Mouse (Mus musculus): ENCODE data around the gene Serpina5. TPM values are rescaled to one million over a fixed set of nuclear protein-coding genes. Genes with fewer than 3 reads are reported as not detected.

Serpina5 gene
- polyA plus RNA-seq, 1 experiment from 2014 or later = not detected

DNA sequence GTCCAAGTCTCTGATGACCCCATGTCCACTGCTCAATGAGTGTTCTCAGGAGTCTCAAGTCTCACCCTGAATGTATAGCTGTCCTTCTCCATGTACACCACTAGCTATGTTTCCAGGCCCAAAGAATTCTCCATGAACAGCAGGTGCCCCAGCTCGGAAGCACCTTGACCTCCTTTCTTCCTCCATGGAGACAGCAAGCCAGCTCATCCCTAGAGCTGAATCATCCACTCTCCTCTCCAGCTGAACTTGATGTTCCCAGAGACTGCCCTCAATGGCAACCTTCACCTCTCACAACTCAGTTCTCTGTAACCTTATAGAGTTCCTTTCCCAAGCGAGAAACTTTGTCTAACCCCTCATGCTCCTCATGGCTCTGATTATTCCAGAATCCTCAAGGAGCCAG is 44.7 kb downstream of the Serpina5 start:
- WGBS (ENCODE audit: missing documents) = 100% methylated on average over 2 of the region's 2 CpGs
- Histone ChIP-seq H3K4me3 (ENCODE audit: inconsistent target) (no peak overlapping the region), H3K27ac (no peak overlapping the region)

DNA sequence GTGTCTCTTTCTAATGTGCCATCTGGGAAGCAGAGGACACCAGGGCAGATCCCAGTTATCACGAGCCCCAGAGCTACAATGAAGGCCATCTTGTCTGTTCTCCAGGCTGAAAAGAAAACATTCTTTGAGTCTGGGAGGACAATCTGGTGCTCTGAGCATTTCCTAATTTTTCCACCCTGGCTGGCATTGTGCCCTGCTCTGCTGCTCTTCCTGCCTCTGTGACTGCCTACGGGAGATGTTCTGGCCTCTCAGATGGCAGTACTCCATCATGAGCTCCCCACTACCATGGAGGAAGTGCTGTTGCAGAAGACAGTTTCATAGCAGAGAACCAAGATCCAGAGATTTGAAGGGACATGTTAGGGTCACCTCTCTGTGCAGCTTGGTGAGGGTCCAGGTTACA is 51.1 kb downstream of the Serpina5 start:
- no peak overlapping the region for H3K4me3 ChIP-seq (ENCODE audit: inconsistent target)
- WGBS (ENCODE audit: missing documents) = 59% methylated on average over 2 of the region's 2 CpGs

More for the DNA sequence above, 44.7 kb downstream of the Serpina5 start:
- H3K79me2 ChIP-seq (ENCODE audit: inconsistent target) = no peaks in the 10 kb centered on the region
- no peaks in the 10 kb centered on the region for H3K36me3 ChIP-seq (ENCODE audit: inconsistent target)

DNA sequence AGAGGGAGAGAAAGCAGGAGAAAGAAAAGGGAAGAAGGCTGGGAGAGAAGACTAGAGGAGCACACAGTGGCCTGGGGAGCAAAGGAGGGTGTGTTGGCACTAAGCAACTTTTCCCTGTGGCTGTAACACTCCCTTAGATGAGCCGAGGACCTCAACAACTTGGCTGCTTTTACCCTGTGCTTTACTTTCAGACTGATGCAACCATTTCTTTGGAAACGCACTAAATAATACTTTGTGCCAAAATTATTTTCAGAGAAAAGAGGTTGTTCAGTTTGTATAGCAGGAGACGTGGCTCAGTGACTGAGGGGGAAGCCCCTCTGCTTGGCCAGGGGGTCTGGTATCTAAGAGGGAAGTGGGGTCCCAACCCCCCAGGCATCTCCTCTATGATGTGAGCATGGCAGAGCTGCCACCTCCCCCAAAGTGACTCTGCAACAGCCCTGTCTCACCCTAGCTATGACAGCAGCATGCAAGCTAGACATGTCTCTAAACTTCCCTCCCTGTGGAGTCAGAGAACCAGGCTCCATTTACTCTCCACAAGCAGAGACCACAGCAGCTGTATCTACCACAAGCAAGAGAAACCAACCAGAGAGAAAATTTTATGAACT is 52.2 kb downstream of the Serpina5 start:
- Histone ChIP-seq H3K4me3 (ENCODE audit: inconsistent target) (no peak overlapping the region), H3K36me3 (ENCODE audit: inconsistent target) (no peaks in the 10 kb centered on the region), H3K79me2 (ENCODE audit: inconsistent target) (no peaks in the 10 kb centered on the region), H3K27ac (no peak overlapping the region)
- WGBS (ENCODE audit: missing documents) = 75% methylated on average over 3 of the region's 3 CpGs

More for the DNA sequence above, 51.1 kb downstream of the Serpina5 start:
- no peaks in the 10 kb centered on the region for H3K79me2 ChIP-seq (ENCODE audit: inconsistent target)
- no peak overlapping the region for H3K27ac ChIP-seq
- no peaks in the 10 kb centered on the region for H3K36me3 ChIP-seq (ENCODE audit: inconsistent target)

DNA sequence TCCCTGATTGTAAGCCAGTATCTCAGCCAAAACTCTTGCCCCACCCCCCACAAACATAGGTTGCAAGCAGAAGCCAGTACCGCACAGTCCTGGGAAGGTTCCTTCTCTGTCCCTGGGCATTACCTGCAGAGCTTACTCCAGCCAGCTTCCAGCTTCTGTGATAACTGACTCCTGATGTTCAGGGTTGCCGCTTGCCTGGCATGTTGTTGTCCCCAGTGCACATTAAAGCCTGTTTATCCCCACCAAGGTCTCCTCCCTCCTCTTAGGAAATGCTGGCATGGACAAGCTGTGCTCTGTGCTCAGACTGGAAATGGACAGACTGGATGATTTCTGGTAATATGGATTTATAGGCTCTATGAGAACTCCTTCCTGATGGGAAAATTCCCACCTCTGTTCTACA is 52.7 kb downstream of the Serpina5 start, which contains the start of gene Serpina3c:
Gene Serpina3c, minus strand, starts transcription at position 215 of the 400 bp plus-strand sequence.
- H3K27ac ChIP-seq = no peak within 1 kb of the TSS
- H3K36me3 ChIP-seq (ENCODE audit: inconsistent target) = no peaks in the 10 kb centered on the region
- H3K79me2 ChIP-seq (ENCODE audit: inconsistent target) = no peaks in the 10 kb centered on the region
- 87% methylated on average over 2 of the region's 2 CpGs for WGBS (ENCODE audit: missing documents)
- H3K4me3 ChIP-seq (ENCODE audit: inconsistent target) = no peak within 1 kb of the TSS

Other genes starting within 250 kb of the Serpina5 start
- gene Serpina1a, start 237.6 kb upstream of the Serpina5 start, polyA plus RNA-seq (2018) = not detected in 3 replicates
- not detected in 3 replicates for gene Serpina1c, start 196.2 kb upstream of the Serpina5 start, polyA plus RNA-seq (2018)
- gene Serpina1e, start 142.1 kb upstream of the Serpina5 start, polyA plus RNA-seq (2018) = not detected in 3 replicates
- not detected in 3 replicates for gene Serpina11, start 111.2 kb upstream of the Serpina5 start, polyA plus RNA-seq (2018)
- gene Serpina9, start 87.4 kb upstream of the Serpina5 start, polyA plus RNA-seq (2018) = not detected in 3 replicates
- not detected in 3 replicates for gene Serpina12, start 56.7 kb upstream of the Serpina5 start, polyA plus RNA-seq (2018)
- not detected in 3 replicates for gene Serpina3a, start 11.6 kb downstream of the Serpina5 start, polyA plus RNA-seq (2018)
- 0.14 TPM in 1 of 3 replicates, not detected in the others for gene Serpina3b, start 26.9 kb downstream of the Serpina5 start, polyA plus RNA-seq (2018)
- not detected in 3 replicates for gene Serpina3c, start 52.8 kb downstream of the Serpina5 start, polyA plus RNA-seq (2018)
- 0.31 to 2.0 TPM (median 0.44 TPM) in 3 replicates for gene Serpina3f, start 113.4 kb downstream of the Serpina5 start, polyA plus RNA-seq (2018)
- 1.4 to 6.2 TPM (median 1.5 TPM) in 3 replicates for gene Serpina3g, start 135.1 kb downstream of the Serpina5 start, polyA plus RNA-seq (2018)
- not detected in 3 replicates for gene Serpina3i, start 162.0 kb downstream of the Serpina5 start, polyA plus RNA-seq (2018)
- not detected in 3 replicates for gene Serpina3j, start 213.4 kb downstream of the Serpina5 start, polyA plus RNA-seq (2018)
- not detected in 3 replicates for gene Serpina3k, start 237.4 kb downstream of the Serpina5 start, polyA plus RNA-seq (2018)
- not detected in 3 replicates for gene Serpina3m, start 237.4 kb downstream of the Serpina5 start, polyA plus RNA-seq (2018)

Data from macrophage (primary cell).